Mouse (Mus musculus) neural tube, embryonic 15.5 days (tissue): Measurements from ENCODE around the gene Slc25a27. TPM values are rescaled to one million over a fixed set of nuclear protein-coding genes. Genes with fewer than 3 reads are reported as not detected.
A peak's percentile ranks its signal among the peaks of the same experiment; 100 is the strongest.

Source experiments
- ATAC-seq: fragments of 200-750 bp; cut with Nextera tagmentation; 2 replicates; pipeline ENCODE4 v1.8.0; 2017; ENCODE audit warnings: mild to moderate bottlenecking, moderate TSS enrichment, moderate library complexity; ENCODE audit not compliant: low FRiP score
- H3K27ac ChIP-seq: fragments of 300-500 bp; sonication (generic); replicated peaks from 2 replicates; pipeline ENCODE4 v1.5.1; 2015; ENCODE audit warnings: mild to moderate bottlenecking, inconsistent platforms
- H3K27me3 ChIP-seq: fragments of 300-500 bp; sonication (generic); replicated peaks from 2 replicates; pipeline ENCODE4 v1.6.1; 2015; ENCODE audit warnings: inconsistent platforms
- H3K36me3 ChIP-seq: fragments of 300-500 bp; sonication (generic); 2 replicates; pipeline ENCODE4 v1.6.1; 2015; ENCODE audit warnings: inconsistent platforms
- H3K4me1 ChIP-seq: fragments of 300-500 bp; sonication (generic); 2 replicates; pipeline ENCODE4 v1.6.1; 2015; ENCODE audit warnings: inconsistent platforms
- H3K4me2 ChIP-seq: fragments of 300-500 bp; sonication (generic); 2 replicates; pipeline ENCODE4 v1.6.1; 2015; ENCODE audit warnings: inconsistent platforms, mild to moderate bottlenecking, moderate library complexity
- H3K4me3 ChIP-seq: fragments of 300-500 bp; sonication (generic); replicated peaks from 2 replicates; pipeline ENCODE4 v1.5.1; 2015; ENCODE audit warnings: mild to moderate bottlenecking, inconsistent platforms
- H3K9ac ChIP-seq: fragments of 300-500 bp; sonication (generic); replicated peaks from 2 replicates; pipeline ENCODE4 v1.6.1; 2015; ENCODE audit warnings: mild to moderate bottlenecking, inconsistent platforms
- H3K9me3 ChIP-seq: fragments of 300-500 bp; sonication (generic); replicated peaks from 2 replicates; pipeline ENCODE4 v1.6.1; 2016; ENCODE audit warnings: inconsistent platforms
- WGBS: fragments of 180-500 bp; shearing (Covaris S2); methylation state at CpG from one replicate; pipeline ENCODE4 v1.1.7; 2015; ENCODE audit warnings: mixed read lengths; 5-methylcytosine and 5-hydroxymethylcytosine counted together
- polyA plus RNA-seq: library from polyadenylated mRNA; unstranded; fragments of >200 nt; fragmentation: Nextera tagmentation; extraction: Ambion mirVana; gene quantifications from 2 replicates; pipeline ENCODE4 v1.2.1, GENCODE M21; 2015

Gene Slc25a27
- polyA plus RNA-seq, 1 experiment from 2014 or later = 107 TPM

DNA sequence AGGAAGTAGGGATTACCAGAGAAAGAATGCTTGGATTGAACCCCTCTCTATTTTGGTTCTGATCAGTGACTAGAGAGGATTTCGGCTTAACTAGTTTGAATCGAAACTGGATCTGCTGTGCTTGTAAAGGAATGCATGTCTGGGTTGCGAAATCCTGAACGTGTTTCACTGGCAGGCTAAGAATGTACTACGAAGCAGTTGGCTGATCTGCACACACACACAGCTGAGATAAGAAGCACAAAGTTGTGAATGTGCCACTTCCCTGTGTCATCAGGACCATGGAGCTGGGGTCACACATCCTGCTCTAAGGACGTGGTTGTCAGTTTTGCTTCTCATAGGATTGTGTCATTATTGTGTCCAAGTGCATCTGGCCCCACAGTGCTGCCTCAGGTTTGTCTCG is 22.6 kb downstream of the Slc25a27 start:
- Histone ChIP-seq H3K36me3 (peaks cover 61% of the 10 kb centered on the region), H3K27ac (no peak overlapping the region), H3K4me2 (no peak overlapping the region), H3K4me3 (no peak overlapping the region), H3K27me3 (no peaks in the 10 kb centered on the region), H3K9me3 (no peaks in the 10 kb centered on the region), H3K9ac (no peak overlapping the region), H3K4me1 (no peaks in the 10 kb centered on the region)
- 90% methylated on average over 7 of the region's 7 CpGs for WGBS
- ATAC-seq = no peak

DNA sequence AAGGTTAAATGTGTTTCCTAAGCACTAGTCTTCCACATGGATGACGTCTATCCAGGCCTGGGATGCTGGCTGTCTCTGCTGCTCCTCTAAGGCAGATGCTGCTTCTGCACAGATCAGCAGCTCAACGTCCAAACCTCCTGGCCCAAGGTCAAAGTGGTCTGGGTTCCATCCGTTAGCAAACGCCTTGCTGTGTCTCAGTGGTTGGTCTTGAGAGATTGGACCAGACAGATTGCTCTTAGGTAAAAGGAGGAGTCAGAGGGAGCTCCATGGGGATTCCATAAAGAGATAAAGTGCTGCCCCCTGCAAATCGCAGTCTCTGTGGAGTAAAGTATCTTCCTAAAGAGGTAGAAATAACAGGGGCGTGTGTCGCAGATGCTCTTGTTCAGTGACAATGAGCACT is 23.8 kb downstream of the Slc25a27 start:
- Histone ChIP-seq H3K36me3 (peaks cover 58% of the 10 kb centered on the region), H3K4me1 (no peaks in the 10 kb centered on the region), H3K27me3 (no peaks in the 10 kb centered on the region), H3K9me3 (no peaks in the 10 kb centered on the region), H3K9ac (no peak overlapping the region), H3K4me3 (no peak overlapping the region), H3K27ac (no peak overlapping the region), H3K4me2 (no peak overlapping the region)
- no peak for ATAC-seq
- WGBS = 76% methylated on average over 7 of the region's 7 CpGs

DNA sequence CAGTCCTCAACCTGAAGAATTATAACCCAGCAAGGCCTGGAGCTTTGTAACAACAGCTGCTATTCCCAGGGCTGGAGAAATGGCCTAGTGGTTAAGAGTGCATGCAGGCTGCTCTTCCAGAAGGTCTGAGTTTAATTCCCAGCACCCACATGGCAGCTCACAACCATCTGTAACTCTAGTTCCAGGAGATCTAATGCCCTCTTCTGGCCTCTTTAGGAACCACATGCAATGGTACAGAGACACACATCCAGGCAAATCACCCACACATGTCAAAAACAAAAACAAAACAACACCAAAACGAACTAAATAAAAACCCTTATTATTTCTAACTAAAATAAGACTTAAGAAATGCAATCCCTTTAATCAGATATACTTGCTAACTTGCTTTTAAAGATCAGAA is 26.2 kb downstream of the Slc25a27 start:
- WGBS = 93% methylated on average over 1 of the region's 1 CpGs
- no peak overlapping the region for H3K4me2 ChIP-seq
- H3K4me1 ChIP-seq = no peaks in the 10 kb centered on the region
- H3K4me3 ChIP-seq = no peak overlapping the region
- H3K27ac ChIP-seq = no peak overlapping the region
- H3K9ac ChIP-seq = no peak overlapping the region
- 0 out of 2 replicates have a peak, but pooled peaks cover 5% of the 10 kb centered on the region for H3K9me3 ChIP-seq
- peaks cover 41% of the 10 kb centered on the region for H3K36me3 ChIP-seq
- H3K27me3 ChIP-seq = no peaks in the 10 kb centered on the region
- ATAC-seq = no peak

DNA sequence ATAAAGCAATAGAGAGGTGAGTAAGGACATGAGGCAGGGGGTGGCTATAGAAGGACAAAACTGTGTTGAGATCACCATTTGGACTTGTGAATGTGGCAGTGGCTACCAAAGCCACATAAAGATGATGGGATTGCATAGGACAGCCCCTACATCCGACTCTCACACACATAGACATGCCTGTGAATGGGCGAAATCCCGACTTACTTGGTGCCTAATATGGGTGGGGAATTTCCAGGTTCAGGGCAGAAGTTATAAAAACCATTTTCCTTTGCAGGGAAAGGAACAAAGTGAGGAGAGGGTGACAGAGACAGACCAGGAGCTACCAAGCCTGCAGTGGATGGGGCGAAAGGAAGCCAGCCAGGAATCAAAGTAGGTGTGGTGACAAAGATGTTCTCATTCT is 29.9 kb downstream of the Slc25a27 start:
- H3K9ac ChIP-seq = no peak overlapping the region
- H3K36me3 ChIP-seq = peaks cover 9% of the 10 kb centered on the region; the same call in 1 of the 2 replicates
- no peaks in the 10 kb centered on the region for H3K4me1 ChIP-seq
- 0 out of 2 replicates have a peak, but pooled peaks cover 5% of the 10 kb centered on the region for H3K9me3 ChIP-seq
- no peak overlapping the region for H3K4me3 ChIP-seq
- H3K27ac ChIP-seq = no peak overlapping the region
- ATAC-seq = no peak
- WGBS = 98% methylated on average over 4 of the region's 4 CpGs
- H3K27me3 ChIP-seq = no peaks in the 10 kb centered on the region
- H3K4me2 ChIP-seq = no peak overlapping the region

DNA sequence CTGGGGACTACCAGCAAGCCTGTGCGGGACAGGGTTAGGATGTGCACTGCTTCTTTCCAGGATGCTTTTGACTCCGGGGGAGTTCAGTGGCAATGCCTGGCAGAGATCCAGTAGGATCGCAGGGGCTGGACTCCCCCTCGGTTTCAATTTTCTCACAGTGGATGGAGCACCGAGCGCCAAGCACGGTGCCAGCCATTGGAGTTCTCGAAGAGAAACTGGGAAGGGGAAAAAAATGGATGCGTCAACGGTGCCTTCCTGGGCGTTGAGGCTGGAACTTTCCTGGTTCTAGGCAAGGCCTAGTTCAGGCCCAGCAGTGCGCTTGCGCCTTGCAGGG is 36.6 kb downstream of the Slc25a27 start:
- ATAC-seq = no peak
- H3K9ac ChIP-seq = 0 out of 2 replicates have a peak overlapping the region, but pooled peaks have one; percentile 49
- no peaks in the 10 kb centered on the region for H3K36me3 ChIP-seq
- H3K4me1 ChIP-seq = peaks cover 14% of the 10 kb centered on the region
- peak overlapping the region; percentile 46 for H3K4me3 ChIP-seq
- WGBS = 46% methylated on average over 13 of the region's 13 CpGs
- H3K27me3 ChIP-seq = peaks cover 34% of the 10 kb centered on the region
- no peaks in the 10 kb centered on the region for H3K9me3 ChIP-seq
- H3K27ac ChIP-seq = no peak overlapping the region
- peak overlapping the region; percentile 94 for H3K4me2 ChIP-seq

DNA sequence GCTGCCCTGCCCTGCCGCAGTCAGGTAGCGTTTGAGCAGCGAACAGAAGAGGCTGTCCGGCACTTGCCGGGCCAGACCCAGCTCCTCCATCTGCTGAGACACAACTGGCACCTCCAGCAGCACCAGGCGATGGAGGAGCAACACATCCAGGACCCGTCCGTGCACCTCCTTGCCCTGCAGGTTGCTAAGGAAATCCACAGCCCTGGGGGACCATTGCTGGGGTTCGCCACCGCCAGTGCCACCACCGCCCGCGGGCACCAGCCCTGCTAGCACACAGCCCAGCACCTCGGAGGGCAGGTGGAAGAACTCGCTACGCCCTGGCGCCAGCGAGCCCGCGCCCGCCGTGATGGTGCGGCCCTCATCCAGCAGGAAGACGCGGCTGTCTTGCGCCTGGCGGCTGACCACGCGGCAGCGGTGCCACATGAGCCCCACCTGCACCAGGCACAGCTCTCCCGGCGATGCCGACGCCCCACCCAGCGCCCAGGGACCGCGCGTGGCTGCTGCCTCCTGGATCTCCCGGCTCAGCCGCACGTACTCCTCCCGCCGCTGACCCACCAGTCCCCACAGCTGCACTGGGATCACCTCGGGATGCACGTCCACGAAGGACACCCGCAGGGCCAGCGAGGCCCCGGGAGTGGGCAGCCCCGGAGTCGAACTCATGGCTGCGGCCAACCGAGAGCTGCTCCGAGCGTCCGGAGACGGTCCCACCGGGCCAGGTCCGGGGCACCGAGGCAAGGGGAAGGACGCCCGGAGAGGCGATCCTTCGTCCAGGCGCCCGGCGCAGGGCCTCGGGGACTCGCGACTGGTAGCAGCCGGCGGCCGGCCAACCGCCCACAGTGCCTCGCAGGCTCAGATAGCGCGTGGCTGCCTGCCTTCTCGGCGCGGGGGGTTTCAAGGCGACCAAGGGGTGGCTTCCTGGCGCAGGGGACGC is 37.3 kb downstream of the Slc25a27 start, which contains the start of gene Tdrd6:
TSS of gene Tdrd6 (minus strand) at position 804 of the 931 bp plus-strand sequence.
- Histone ChIP-seq H3K4me2 (peak within 1 kb of the TSS; percentile 94), H3K9ac (peak within 1 kb of the TSS; percentile 49), H3K27ac (no peak within 1 kb of the TSS), H3K4me3 (peak within 1 kb of the TSS; percentile 46), H3K4me1 (peaks cover 14% of the 10 kb centered on the region), H3K27me3 (peaks cover 34% of the 10 kb centered on the region), H3K9me3 (no peaks in the 10 kb centered on the region), H3K36me3 (no peaks in the 10 kb centered on the region)
- 3% methylated on average over 82 of the region's 83 CpGs for WGBS
- peak; percentile 77 for ATAC-seq

DNA sequence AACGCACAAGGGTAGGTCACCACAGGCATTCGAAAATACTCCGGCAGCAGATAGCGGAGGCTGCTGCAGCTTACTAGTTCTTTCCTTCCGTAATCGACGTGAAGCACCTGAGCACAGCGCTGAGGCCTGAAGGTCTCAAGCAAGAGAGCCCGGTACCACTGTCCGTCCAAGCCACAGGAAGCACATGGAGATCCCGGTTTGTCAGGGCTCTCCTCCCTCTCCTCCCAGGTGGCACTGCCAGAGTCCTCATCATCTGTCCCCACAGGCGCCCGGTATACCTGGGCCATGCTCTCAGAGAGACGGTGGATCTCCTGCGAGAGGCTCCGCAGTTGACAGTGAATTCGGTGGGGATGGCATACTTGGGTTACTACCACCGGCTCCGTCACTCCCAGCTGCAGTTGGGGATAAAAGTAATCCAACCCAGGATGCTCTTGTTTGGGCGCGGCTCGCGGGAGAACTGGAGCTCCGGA is 38.0 kb downstream of the Slc25a27 start:
- Histone ChIP-seq H3K4me2 (peak overlapping the region; percentile 94), H3K27me3 (peaks cover 34% of the 10 kb centered on the region), H3K4me1 (peaks cover 14% of the 10 kb centered on the region), H3K4me3 (peak overlapping the region; percentile 46), H3K9ac (peak overlapping the region; percentile 49; the same call in 1 of the 2 replicates), H3K27ac (no peak overlapping the region), H3K9me3 (no peaks in the 10 kb centered on the region), H3K36me3 (no peaks in the 10 kb centered on the region)
- peak; percentile 53 for ATAC-seq
- 19% methylated on average over 24 of the region's 24 CpGs for WGBS

DNA sequence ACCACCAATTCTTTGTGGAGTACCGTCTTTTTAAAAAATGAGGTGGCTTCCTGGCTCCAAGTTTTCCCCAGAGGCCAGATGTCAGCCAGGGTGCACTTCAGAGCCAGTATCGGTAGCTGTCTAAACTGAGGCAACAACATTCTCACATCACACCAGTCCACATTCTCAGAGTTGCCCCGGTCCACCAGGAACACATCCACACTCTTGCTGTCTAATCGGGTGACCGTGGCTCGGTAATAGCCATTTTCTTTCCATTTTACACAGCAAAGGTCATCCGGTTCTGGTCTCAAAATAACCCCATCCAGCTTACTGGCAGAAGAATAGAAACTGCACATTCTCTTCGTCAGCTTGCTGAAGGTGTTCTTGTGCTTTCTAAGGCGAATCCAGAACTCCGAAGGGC is 38.8 kb downstream of the Slc25a27 start:
- H3K27ac ChIP-seq = no peak overlapping the region
- no peak overlapping the region for H3K4me2 ChIP-seq
- no peak for ATAC-seq
- H3K36me3 ChIP-seq = no peaks in the 10 kb centered on the region
- no peak overlapping the region for H3K4me3 ChIP-seq
- no peaks in the 10 kb centered on the region for H3K9me3 ChIP-seq
- peaks cover 14% of the 10 kb centered on the region for H3K4me1 ChIP-seq
- no peak overlapping the region for H3K9ac ChIP-seq
- 94% methylated on average over 10 of the region's 10 CpGs for WGBS
- H3K27me3 ChIP-seq = peaks cover 34% of the 10 kb centered on the region

DNA sequence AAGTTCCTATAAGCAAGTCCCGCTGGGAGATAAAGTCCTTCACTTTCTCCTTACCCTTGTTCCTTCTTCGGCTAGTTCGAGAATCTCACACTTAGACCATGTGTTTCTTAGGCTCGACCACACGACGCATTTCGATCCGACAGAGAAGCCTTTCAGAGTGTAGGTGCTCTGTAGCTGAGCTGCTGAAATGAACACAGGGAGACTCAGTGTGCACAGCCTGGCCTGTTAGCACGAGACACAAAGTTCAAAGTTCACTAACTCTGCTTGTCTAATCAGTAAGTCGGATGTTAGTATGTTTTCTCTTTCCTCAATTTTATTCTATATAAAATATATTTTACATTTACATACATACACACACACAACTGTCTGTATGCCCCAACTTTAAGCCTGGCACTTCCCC is 44.9 kb downstream of the Slc25a27 start:
- Histone ChIP-seq H3K36me3 (no peaks in the 10 kb centered on the region), H3K27me3 (no peaks in the 10 kb centered on the region)
- ATAC-seq = no peak

DNA sequence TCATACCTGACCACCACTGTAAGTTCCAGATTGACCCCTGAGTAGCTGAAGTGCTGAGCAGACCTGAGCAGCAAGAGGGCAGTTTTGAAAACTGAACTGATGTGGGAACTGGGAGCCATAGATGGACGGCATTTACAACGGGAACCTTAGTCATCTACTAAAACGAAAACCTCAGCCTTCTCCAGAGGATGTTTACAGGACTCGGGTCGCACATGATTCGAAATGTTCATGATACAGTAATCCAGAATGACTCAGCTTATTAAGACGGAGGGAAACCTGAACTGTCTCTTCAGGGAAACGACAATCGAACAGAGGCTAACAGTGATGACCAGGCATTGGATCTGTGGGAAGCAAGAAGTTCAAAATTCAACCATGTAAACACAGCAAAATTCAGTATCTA is 47.9 kb downstream of the Slc25a27 start:
- ATAC-seq = no peak
- H3K27me3 ChIP-seq = no peaks in the 10 kb centered on the region
- 94% methylated on average over 9 of the region's 9 CpGs for WGBS

More for the DNA sequence above, 44.9 kb downstream of the Slc25a27 start:
- Histone ChIP-seq H3K4me3 (no peak overlapping the region), H3K4me1 (no peaks in the 10 kb centered on the region), H3K4me2 (no peak overlapping the region), H3K27ac (no peak overlapping the region), H3K9me3 (no peaks in the 10 kb centered on the region), H3K9ac (no peak overlapping the region)
- 92% methylated on average over 10 of the region's 10 CpGs for WGBS

DNA sequence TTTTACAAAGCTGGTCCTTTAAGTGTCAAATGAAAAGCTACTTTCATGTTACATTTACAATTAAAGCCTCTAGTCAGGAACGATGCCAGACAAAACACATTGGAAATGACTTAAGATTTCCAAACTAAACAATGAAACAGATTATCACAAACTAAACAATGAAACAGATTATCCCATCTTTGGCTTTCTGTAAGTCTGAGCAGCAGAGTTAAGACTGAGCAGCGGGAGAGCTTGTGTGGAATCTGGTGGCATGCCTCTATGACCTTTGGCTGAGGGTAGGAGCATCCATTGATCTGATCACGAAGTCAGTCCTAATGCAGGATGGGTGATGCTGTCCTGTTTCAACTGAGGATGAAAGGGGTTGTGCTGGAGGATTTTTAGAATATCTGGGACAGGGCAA is 54.8 kb downstream of the Slc25a27 start:
- H3K27ac ChIP-seq = no peak overlapping the region
- 87% methylated on average over 3 of the region's 3 CpGs for WGBS
- no peaks in the 10 kb centered on the region for H3K27me3 ChIP-seq
- no peak overlapping the region for H3K9ac ChIP-seq
- no peak overlapping the region for H3K4me3 ChIP-seq
- no peaks in the 10 kb centered on the region for H3K36me3 ChIP-seq
- H3K9me3 ChIP-seq = no peaks in the 10 kb centered on the region
- ATAC-seq = no peak
- H3K4me1 ChIP-seq = no peaks in the 10 kb centered on the region
- no peak overlapping the region for H3K4me2 ChIP-seq

More for the DNA sequence above, 47.9 kb downstream of the Slc25a27 start:
- no peaks in the 10 kb centered on the region for H3K36me3 ChIP-seq
- no peak overlapping the region for H3K9ac ChIP-seq
- no peak overlapping the region for H3K4me2 ChIP-seq
- no peak overlapping the region for H3K4me3 ChIP-seq
- H3K9me3 ChIP-seq = no peaks in the 10 kb centered on the region
- no peak overlapping the region for H3K27ac ChIP-seq
- H3K4me1 ChIP-seq = no peaks in the 10 kb centered on the region

DNA sequence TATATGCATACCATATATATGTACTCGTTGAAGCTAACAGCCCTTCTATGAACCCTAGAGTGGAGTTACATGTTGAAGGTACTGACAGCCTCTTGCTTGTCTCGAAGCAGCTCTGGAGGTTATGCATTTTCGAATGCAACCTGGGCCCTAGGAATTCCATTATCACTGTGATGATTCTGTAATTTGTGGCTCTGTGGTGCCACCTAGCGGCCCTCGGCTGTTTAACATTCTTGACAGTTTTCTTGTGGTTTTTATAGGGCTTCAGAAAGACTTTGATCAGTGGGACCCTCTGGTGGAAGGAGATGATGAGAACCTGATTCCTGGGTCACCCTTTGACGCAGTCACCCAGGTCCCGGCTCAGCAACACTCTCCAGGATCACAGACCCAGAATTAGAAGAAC is 55.4 kb downstream of the Slc25a27 start:
- H3K9me3 ChIP-seq = no peaks in the 10 kb centered on the region
- H3K27ac ChIP-seq = no peak overlapping the region
- no peak overlapping the region for H3K4me3 ChIP-seq
- no peak overlapping the region for H3K4me2 ChIP-seq
- H3K36me3 ChIP-seq = no peaks in the 10 kb centered on the region
- ATAC-seq = peak; percentile 53; the same call in 1 of the 2 replicates
- 21% methylated on average over 7 of the region's 7 CpGs for WGBS
- no peak overlapping the region for H3K9ac ChIP-seq
- no peaks in the 10 kb centered on the region for H3K27me3 ChIP-seq
- no peaks in the 10 kb centered on the region for H3K4me1 ChIP-seq
